Mouse (Mus musculus): Measurements from ENCODE around the gene Sema6d. TPM values are rescaled to one million over a fixed set of nuclear protein-coding genes. Genes with fewer than 3 reads are reported as not detected.

The Sema6d gene
- polyA plus RNA-seq, 1 experiment from 2014 or later, result 22.1 TPM

DNA sequence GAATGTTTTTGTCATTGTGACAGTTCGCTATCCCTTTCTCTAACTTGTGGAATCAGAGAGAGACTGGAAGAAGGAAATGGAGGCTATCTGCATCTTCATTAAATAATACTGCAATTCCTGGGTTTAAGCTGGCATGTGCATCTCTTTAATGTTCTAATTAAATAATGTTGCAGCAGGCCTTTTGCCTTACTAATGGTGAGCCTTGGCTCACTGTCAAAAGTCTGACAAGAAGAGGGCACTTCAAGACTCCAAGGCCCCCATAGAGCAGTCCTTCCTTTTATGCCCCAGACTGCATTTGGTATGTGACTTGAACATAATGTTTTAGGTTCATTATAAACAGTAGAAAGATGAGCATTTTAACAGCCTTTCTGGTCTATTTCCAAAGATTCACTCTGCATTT, 147.1 kb downstream of the Sema6d start:
- no peak overlapping the region for H3K27ac ChIP-seq
- no peak for ATAC-seq

DNA sequence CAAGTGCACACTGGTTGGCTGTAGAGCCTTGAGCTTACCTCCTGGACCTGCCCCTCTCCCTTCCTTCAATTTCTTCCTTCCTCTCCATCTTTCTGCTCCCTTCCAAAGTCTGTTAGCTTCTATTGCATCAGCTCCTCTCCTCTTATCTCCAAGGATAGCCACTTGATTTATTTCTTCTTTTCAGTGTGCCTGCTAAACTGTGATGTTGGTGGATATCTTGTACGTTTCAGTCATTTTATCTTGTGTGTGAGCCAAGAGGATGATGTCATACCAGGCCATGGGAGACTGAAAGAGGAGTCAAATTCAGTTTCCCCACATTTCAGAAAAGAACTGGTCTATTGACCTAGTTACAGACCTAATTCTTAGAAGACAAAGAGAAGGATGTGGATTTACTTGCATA, 153.8 kb downstream of the Sema6d start:
- Histone ChIP-seq H3K4me3 (replicated peaks) (no peak overlapping the region), H3K27ac (no peak overlapping the region), H3K36me3 (no peaks in the 10 kb centered on the region), H3K4me1 (replicated peaks) (peaks cover 8% of the 10 kb centered on the region; the same call in 1 of the 2 replicates), H3K9ac (replicated peaks) (no peak overlapping the region), H3K9me3 (no peaks in the 10 kb centered on the region), H3K4me2 (replicated peaks) (no peak overlapping the region), H3K27me3 (no peaks in the 10 kb centered on the region)
- 71% methylated on average over 1 of the region's 1 CpGs for WGBS
- ATAC-seq, result no peak

More for the DNA sequence above, 147.1 kb downstream of the Sema6d start:
- H3K4me3 ChIP-seq (replicated peaks), result no peak overlapping the region
- no peak overlapping the region for H3K4me2 ChIP-seq (replicated peaks)
- H3K36me3 ChIP-seq, result no peaks in the 10 kb centered on the region
- H3K27me3 ChIP-seq, result no peaks in the 10 kb centered on the region
- 94% methylated on average over 1 of the region's 1 CpGs for WGBS
- H3K9me3 ChIP-seq, result no peaks in the 10 kb centered on the region
- H3K9ac ChIP-seq (replicated peaks), result no peak overlapping the region
- H3K4me1 ChIP-seq (replicated peaks), result peaks cover 16% of the 10 kb centered on the region

DNA sequence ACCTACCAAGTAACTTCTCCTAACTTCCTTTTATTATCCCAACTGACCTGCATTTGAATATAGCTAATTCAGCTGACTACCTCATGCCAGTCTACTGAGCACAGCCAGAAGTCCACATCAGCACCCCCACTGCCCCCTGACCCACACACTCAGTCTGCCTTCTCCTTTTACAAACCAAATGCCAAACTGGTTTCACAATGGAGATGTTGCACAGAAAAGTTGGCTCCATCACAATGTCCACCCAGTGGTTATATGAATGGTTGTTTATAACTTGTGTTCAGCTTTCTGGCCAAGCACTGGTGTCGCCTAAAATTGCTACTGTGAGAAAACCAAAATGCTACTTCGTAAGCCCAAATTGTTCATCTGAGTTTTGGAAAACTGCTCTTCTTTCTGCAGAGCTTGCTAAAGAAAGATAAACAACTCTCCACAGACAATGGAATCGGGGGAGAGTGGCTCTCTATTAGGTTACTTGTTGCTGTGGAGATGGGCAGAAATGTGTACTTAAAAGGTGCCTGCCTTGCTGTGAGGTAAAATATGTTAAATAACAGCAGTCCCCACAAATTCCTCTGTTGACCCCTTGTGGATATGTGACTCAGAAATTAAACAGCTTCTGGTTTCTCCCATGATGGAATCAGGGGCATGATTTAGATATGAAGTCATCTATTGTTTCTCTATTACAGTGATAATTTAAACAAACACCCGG, 154.9 kb downstream of the Sema6d start:
- no peak overlapping the region for H3K9ac ChIP-seq (replicated peaks)
- WGBS, result 53% methylated on average over 4 of the region's 4 CpGs
- no peak overlapping the region for H3K27ac ChIP-seq
- no peak overlapping the region for H3K4me3 ChIP-seq (replicated peaks)
- no peaks in the 10 kb centered on the region for H3K36me3 ChIP-seq
- no peak for ATAC-seq
- no peaks in the 10 kb centered on the region for H3K9me3 ChIP-seq
- peaks cover 8% of the 10 kb centered on the region; the same call in 1 of the 2 replicates for H3K4me1 ChIP-seq (replicated peaks)
- no peaks in the 10 kb centered on the region for H3K27me3 ChIP-seq
- H3K4me2 ChIP-seq (replicated peaks), result no peak overlapping the region

DNA sequence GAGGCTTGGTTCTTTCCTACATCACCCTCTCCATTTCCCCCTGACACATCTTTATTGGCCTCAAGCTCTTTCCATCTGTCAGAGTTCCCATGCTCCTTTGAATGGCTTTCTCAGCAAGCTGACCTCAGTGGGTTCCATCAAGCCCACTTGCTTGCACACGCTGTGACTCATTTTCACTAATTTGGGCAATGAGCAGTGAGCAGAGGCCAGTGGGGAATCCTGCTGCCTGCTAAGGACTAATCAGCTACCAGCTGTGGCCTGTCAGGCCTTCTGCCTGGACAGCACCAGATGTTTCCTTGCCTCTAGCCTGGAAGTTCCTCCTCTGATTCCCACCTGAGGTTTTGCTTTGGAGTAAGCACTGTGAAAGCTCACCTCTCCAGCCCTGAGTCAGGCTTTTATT, 168.3 kb downstream of the Sema6d start:
- no peak overlapping the region for H3K27ac ChIP-seq
- H3K9ac ChIP-seq (replicated peaks), result no peak overlapping the region
- no peak for ATAC-seq

DNA sequence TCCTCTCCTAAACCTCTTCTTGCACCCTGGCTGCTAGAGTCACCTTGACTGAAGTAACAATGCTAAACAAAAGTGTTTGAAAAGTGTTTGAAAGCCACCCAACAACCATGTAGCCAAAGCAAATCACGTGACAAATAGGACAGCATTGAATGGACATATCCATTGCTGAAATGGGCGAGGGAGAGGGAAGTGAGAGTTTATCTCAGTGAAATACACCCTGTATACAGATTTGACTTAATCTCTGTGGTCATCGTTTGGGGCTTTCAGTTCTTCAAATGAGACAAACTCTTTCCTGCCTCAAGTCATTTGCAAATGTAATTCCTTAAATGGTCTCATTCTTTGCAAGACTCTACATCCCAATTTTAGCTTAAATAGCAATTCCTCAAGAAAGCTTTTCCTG, 174.5 kb downstream of the Sema6d start:
- H3K4me3 ChIP-seq (replicated peaks), result no peak overlapping the region
- no peak overlapping the region for H3K4me2 ChIP-seq (replicated peaks)
- no peaks in the 10 kb centered on the region for H3K9me3 ChIP-seq
- no peaks in the 10 kb centered on the region for H3K36me3 ChIP-seq
- no peak overlapping the region for H3K9ac ChIP-seq (replicated peaks)
- WGBS, result 84% methylated on average over 3 of the region's 3 CpGs
- no peaks in the 10 kb centered on the region for H3K4me1 ChIP-seq (replicated peaks)
- no peaks in the 10 kb centered on the region for H3K27me3 ChIP-seq
- no peak overlapping the region for H3K27ac ChIP-seq
- no peak for ATAC-seq

More for the DNA sequence above, 168.3 kb downstream of the Sema6d start:
- Histone ChIP-seq H3K9me3 (no peaks in the 10 kb centered on the region), H3K4me2 (replicated peaks) (no peak overlapping the region), H3K27me3 (no peaks in the 10 kb centered on the region), H3K36me3 (no peaks in the 10 kb centered on the region), H3K4me3 (replicated peaks) (no peak overlapping the region), H3K4me1 (replicated peaks) (no peaks in the 10 kb centered on the region)
- 52% methylated on average over 1 of the region's 1 CpGs for WGBS

DNA sequence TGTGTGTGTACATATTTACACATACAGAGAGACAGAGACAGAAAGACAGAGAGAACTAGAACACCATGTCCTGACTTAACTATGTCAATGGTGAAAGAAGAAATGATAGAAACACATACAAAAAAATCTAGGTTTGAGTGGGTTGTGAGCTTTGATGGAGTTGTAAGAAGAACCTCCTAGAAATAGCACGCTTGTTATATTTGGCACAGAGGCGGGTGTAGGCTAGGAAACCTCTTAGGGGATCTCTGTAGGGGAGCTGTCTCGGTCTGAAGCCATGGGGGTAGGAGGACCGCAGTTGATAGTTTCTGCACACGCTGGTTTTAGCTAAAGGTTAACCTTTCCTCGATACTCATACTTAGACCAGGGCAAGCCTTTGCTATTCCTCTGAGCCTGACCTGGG, 181.4 kb downstream of the Sema6d start:
- H3K27me3 ChIP-seq, result no peaks in the 10 kb centered on the region
- no peaks in the 10 kb centered on the region for H3K36me3 ChIP-seq
- WGBS, result 81% methylated on average over 6 of the region's 6 CpGs
- ATAC-seq, result no peak
- H3K4me3 ChIP-seq (replicated peaks), result no peak overlapping the region
- no peak overlapping the region for H3K27ac ChIP-seq
- no peaks in the 10 kb centered on the region for H3K4me1 ChIP-seq (replicated peaks)
- H3K9me3 ChIP-seq, result no peaks in the 10 kb centered on the region
- no peak overlapping the region for H3K9ac ChIP-seq (replicated peaks)
- no peak overlapping the region for H3K4me2 ChIP-seq (replicated peaks)

DNA sequence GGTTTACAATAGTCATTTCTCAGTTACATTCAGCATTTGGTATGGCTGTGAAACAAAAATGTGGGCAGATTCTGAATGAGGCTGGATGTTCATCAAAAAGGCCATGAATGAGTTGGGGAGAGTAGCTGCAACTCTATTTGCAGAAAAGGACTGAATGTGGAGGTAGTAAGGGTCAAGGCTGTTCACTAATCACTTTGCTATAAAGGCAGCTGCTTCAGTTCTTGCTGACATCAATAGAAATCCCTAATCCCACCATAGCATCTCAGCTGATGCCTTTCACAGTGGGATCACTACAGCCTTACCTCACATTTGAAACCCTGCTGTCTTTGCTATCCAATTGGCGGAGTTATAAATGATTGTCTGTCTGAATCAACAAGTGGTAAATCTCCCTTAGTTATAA, 187.7 kb downstream of the Sema6d start:
- peak; percentile 56 for ATAC-seq
- WGBS, result 20% methylated on average over 1 of the region's 1 CpGs
- Histone ChIP-seq H3K36me3 (no peaks in the 10 kb centered on the region), H3K9me3 (no peaks in the 10 kb centered on the region), H3K4me2 (replicated peaks) (no peak overlapping the region), H3K9ac (replicated peaks) (no peak overlapping the region), H3K4me3 (replicated peaks) (no peak overlapping the region), H3K4me1 (replicated peaks) (peaks cover 9% of the 10 kb centered on the region), H3K27me3 (0 out of 2 replicates have a peak, but pooled peaks cover 4% of the 10 kb centered on the region), H3K27ac (no peak overlapping the region)

DNA sequence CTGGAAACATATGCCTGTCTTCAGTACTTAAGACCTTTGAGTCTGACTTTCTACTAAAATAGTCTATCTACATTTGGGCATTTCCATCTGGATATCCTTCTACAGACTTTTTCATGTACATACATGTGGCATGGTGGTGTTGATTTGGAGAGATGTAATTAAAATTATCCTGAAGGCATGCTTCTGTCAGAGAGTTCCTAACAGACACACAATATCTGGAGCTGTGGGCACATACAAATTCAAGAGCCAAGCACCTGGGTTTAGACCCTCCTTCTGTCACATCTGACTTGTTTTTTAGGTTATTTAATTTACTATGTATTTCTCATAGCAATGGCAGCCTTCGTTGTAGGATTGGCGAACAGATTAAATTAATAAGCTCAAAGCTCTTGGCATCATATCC, 195.3 kb downstream of the Sema6d start:
- H3K36me3 ChIP-seq, result no peaks in the 10 kb centered on the region
- H3K9me3 ChIP-seq, result no peaks in the 10 kb centered on the region
- no peaks in the 10 kb centered on the region for H3K27me3 ChIP-seq
- H3K4me2 ChIP-seq (replicated peaks), result no peak overlapping the region
- no peak overlapping the region for H3K4me3 ChIP-seq (replicated peaks)
- no peak overlapping the region for H3K9ac ChIP-seq (replicated peaks)
- ATAC-seq, result no peak
- no peak overlapping the region for H3K27ac ChIP-seq
- H3K4me1 ChIP-seq (replicated peaks), result no peaks in the 10 kb centered on the region
- WGBS, result 81% methylated on average over 2 of the region's 2 CpGs

DNA sequence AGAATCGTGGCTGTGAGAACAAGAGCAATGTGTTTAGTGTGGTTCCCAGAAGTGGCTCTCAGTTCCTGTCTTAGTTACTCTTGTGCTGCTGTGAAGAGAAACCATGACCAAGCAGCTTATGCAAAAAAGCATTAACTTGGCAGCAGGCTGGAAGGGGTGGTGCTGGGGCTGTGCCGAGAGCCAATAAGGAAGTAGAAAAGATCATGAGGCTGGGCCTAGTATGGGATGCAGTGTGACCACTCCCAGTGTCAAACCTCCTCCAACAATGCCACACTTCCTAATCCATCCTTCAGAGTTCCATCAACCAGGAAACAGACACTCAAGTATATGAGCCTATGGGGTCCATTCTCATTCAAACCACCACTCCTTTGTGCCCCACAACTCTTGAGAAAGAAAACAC, 199.6 kb downstream of the Sema6d start:
- ATAC-seq, result 0 out of 2 replicates have a peak, but pooled peaks have one; percentile 24
- Histone ChIP-seq H3K4me3 (replicated peaks) (no peak overlapping the region), H3K4me2 (replicated peaks) (no peak overlapping the region), H3K27me3 (no peaks in the 10 kb centered on the region), H3K4me1 (replicated peaks) (0 out of 2 replicates have a peak, but pooled peaks cover 4% of the 10 kb centered on the region), H3K9ac (replicated peaks) (no peak overlapping the region), H3K36me3 (no peaks in the 10 kb centered on the region), H3K27ac (no peak overlapping the region), H3K9me3 (no peaks in the 10 kb centered on the region)
- 55% methylated on average over 2 of the region's 2 CpGs for WGBS

DNA sequence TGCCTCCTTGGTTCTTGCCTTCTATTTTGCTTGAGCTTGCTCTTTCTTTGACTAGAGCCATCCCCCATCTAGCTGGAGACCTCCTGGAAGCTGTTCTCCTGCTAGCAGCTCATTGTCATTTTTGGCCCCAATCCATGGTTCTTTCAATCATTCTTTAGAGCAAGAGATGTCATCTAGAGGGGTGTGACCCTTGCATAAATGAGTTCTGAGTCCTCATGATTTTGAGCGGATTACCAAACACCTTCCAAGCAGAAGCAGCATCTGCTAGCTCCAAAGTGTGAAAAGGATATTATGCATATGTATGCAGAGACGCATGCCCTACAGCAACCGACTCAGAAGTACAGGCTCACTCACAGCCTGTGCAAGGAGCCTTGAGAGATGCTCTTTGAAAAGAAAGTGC, 201.4 kb downstream of the Sema6d start:
- Histone ChIP-seq H3K9ac (replicated peaks) (no peak overlapping the region), H3K4me3 (replicated peaks) (no peak overlapping the region), H3K27ac (no peak overlapping the region), H3K4me1 (replicated peaks) (0 out of 2 replicates have a peak, but pooled peaks cover 4% of the 10 kb centered on the region), H3K9me3 (0 out of 2 replicates have a peak, but pooled peaks cover 2% of the 10 kb centered on the region), H3K27me3 (no peaks in the 10 kb centered on the region), H3K36me3 (no peaks in the 10 kb centered on the region), H3K4me2 (replicated peaks) (no peak overlapping the region)
- 68% methylated on average over 3 of the region's 3 CpGs for WGBS
- ATAC-seq, result no peak

DNA sequence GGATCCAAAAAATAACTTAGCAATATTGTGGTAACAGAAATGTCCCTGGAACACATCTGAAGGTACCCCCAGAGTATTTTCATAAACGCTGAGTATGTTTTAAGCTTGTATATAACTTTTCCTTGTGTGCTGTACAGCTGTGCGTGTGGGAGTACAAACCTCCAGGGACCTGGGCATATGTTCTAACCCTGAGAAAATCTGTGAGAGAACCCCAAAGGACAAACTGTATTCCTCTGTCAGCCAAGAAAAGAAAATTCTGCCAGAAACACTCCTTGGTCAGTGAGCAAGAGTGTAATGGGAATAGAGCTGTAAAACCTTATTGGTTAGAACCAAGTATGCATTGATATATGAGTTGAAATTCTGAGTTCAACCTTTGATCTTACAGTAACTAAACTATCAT, 203.8 kb downstream of the Sema6d start:
- no peak overlapping the region for H3K9ac ChIP-seq (replicated peaks)
- no peak overlapping the region for H3K4me2 ChIP-seq (replicated peaks)
- H3K27me3 ChIP-seq, result no peaks in the 10 kb centered on the region
- H3K27ac ChIP-seq, result no peak overlapping the region
- no peak for ATAC-seq
- WGBS, result 91% methylated on average over 2 of the region's 2 CpGs
- H3K4me3 ChIP-seq (replicated peaks), result no peak overlapping the region
- H3K4me1 ChIP-seq (replicated peaks), result 0 out of 2 replicates have a peak, but pooled peaks cover 4% of the 10 kb centered on the region
- H3K36me3 ChIP-seq, result no peaks in the 10 kb centered on the region
- H3K9me3 ChIP-seq, result 0 out of 2 replicates have a peak, but pooled peaks cover 2% of the 10 kb centered on the region

DNA sequence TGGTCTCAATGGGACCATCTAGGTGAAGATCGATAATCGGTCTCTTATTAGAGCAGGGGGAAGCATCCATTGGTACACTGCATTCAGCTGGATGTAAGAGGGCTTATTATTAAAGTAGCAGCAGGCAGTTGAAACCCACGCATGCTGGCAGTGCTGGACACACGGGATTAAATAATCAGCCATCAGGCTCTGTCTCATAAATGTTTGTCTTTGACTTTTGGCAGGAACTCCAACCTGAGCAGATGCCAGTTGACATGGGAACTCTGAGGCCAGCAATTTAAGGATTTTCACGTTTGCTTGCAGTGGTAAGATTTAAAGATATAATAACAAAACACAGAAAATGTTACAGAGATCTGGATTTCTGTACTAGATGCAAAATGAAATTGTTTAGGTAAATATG, 208.6 kb downstream of the Sema6d start:
- H3K27ac ChIP-seq, result no peak overlapping the region
- H3K27me3 ChIP-seq, result no peaks in the 10 kb centered on the region
- H3K4me3 ChIP-seq (replicated peaks), result no peak overlapping the region
- H3K4me1 ChIP-seq (replicated peaks), result no peaks in the 10 kb centered on the region
- WGBS, result 55% methylated on average over 5 of the region's 5 CpGs
- H3K36me3 ChIP-seq, result no peaks in the 10 kb centered on the region
- ATAC-seq, result no peak
- H3K4me2 ChIP-seq (replicated peaks), result no peak overlapping the region
- H3K9ac ChIP-seq (replicated peaks), result no peak overlapping the region
- H3K9me3 ChIP-seq, result 0 out of 2 replicates have a peak, but pooled peaks cover 2% of the 10 kb centered on the region

DNA sequence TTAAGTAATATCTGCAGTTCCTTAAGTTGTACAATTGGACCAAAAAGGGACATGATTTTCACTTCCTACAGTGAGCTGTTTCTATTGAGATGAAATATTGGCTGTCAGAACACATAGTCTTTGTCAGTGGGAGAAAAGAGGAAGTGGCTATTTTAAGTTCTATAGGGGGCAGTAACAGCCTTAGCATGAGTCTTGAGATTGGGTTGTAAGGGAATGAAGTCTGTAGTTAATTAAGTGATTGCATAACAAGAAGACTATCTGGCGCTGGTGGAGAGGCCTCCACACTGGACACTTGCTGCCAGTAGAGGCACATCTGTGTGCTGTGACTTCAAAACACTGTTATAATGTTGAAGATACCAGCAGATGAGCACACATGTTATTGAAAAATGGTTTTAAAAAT, 209.1 kb downstream of the Sema6d start:
- WGBS, result 68% methylated on average over 1 of the region's 1 CpGs
- ATAC-seq, result no peak
- no peaks in the 10 kb centered on the region for H3K4me1 ChIP-seq (replicated peaks)
- H3K9me3 ChIP-seq, result 0 out of 2 replicates have a peak, but pooled peaks cover 2% of the 10 kb centered on the region
- H3K36me3 ChIP-seq, result no peaks in the 10 kb centered on the region
- H3K4me2 ChIP-seq (replicated peaks), result no peak overlapping the region
- no peak overlapping the region for H3K27ac ChIP-seq
- H3K27me3 ChIP-seq, result no peaks in the 10 kb centered on the region
- no peak overlapping the region for H3K9ac ChIP-seq (replicated peaks)
- H3K4me3 ChIP-seq (replicated peaks), result no peak overlapping the region
